Mouse (Mus musculus) cerebellum, adult 9-11 months (tissue): ENCODE data around the gene Catsper4.

Source experiments
- DNase-seq: peaks from one replicate; pipeline ENCODE4 v3.0.0; 2022

Gene Catsper4

DNA sequence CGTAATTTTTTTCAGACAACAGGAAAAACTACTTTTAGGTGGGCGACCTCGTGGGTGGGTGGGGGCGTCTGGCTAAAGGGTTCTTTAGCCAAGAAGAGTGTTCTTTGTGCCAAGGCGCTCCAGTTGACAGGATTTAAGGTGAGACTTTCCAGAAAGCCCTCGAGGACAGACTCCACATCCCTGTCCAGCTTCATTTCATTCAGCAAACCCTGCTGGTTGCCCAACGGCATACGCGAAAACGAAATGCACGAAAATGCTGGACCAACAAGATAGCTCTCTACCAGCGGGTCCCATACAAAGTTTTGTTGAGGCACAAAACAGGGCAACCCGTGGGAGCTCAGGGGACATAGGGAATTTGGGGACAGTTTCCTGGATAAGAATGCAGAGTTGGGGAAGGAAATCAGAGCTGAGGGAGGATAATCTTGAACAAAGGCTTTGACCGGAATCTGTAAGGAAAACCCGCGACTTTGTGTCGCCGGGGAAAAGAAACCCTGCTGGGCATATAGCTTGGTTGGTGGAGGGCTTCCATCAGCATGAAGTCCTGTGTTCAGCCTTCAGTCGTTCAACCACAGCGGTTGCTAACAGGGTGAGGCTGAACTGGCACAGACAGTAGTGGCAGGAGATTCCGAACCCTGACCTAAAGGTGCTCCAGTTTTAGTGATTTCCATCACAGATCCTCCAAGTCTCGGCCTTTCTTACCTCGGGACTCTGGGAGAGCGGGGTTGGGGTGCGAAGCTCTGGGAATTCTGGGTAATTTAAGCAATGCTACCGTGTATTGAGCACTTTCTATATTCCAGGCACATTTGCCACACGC is 23.1 kb upstream of the Catsper4 start:
- no peak for DNase-seq

DNA sequence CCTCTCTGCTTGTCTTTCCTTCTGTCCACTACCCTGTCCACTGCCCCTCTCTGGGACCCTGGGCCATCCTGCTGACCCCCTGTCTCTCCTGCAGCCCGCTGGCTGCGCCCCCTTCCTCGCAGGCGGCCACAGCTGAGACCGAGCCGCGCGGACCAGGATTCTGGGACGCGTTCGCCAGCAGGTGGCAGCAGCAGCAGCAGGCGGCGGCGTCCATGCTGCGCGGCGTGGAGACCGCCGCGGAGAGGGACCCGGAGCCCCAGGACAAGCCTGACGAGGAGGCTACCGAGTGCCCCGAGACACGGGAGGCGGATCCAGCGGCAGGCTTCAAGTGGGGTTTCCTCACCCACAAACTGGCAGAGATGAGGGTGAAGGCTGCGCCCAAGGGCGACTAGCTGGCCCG is 22.5 kb upstream of the Catsper4 start:
- DNase-seq: no peak

DNA sequence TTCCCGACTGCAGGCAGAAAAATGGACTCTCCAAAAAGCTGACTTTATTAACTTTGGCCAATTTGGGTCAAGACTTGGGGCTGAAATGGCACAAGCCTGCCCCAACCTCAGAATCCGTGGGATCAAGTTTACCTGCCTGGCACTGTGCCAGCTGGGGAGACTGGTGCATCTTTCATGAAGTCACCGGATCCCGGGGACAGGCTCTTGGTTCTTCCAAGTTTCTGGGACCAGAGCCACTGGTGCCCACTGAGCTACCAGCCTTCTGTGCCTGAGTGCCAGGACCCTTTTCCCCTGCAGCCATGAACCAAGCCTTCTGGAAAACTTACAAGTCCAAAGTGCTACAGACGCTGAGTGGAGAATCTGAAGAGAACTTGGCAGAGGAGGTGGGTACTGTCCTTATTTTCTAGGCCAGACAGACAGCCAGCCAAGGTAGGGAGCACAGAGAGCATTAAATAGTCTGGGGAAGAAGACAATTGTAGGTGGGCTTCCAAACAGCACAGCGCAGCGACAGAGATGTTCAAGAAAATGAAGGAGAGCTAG is 19.6 kb upstream of the Catsper4 start, which contains the start of gene Gm30191:
Gm30191 (plus strand) TSS at position 217 of the 540 bp plus-strand sequence.
- DNase-seq: no peak

DNA sequence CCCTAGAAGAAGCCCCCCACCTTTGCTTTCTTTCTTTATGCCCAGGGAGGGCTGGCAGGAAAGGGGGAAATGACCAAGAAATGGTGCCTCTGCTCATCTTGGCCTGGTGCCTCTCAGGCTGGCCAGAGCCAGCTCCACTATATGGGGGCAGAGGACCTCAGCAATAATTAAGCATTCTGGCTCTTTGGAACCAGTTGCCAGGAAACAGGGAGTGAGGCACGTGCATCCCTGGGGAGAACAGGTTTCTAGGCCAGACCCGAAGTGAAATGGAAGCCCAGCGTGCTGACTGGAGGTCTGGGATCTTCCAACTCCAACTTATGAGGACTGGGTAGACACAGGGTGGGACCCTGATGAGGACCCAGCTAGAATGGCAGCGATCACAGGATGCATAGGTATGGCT is 19.1 kb upstream of the Catsper4 start:
- DNase-seq: no peak

DNA sequence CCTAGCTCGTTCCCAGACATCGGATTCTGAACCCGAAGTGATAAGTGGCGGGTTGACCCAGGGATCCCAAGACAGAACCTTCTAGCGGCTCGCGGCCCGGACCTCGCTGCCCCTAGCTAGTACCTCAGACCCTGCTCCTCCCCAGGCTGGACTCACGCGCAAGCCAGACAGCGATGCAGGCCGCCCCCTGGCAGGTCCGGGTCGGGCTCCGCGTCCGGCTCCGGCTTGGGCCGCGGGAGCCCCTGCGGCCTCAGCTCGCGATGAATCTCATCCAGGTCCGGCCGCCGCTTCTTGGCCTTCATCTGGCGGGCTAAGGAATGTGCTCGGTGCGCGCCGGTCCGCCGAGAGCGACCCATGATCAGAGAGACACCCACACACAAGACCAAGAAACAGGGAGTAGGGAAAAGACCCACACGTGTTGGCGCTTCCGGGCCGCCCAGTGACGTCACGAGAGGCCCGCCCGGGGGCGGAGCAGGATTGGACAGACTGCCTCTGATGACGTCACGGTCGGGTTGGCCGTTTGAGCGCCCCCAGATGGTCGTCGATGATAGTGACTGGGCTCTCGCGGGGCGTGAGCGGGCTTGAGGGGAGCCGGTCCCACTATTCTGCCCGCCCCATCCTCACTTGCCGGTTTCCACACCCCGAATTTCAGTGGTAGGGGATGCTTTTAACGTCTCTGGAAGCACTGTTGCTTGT is 18.1 kb upstream of the Catsper4 start, which contains the start of gene Zfp593:
Zfp593 (minus strand) TSS at position 445 of the 696 bp plus-strand sequence.
- peak; percentile 92 for DNase-seq

DNA sequence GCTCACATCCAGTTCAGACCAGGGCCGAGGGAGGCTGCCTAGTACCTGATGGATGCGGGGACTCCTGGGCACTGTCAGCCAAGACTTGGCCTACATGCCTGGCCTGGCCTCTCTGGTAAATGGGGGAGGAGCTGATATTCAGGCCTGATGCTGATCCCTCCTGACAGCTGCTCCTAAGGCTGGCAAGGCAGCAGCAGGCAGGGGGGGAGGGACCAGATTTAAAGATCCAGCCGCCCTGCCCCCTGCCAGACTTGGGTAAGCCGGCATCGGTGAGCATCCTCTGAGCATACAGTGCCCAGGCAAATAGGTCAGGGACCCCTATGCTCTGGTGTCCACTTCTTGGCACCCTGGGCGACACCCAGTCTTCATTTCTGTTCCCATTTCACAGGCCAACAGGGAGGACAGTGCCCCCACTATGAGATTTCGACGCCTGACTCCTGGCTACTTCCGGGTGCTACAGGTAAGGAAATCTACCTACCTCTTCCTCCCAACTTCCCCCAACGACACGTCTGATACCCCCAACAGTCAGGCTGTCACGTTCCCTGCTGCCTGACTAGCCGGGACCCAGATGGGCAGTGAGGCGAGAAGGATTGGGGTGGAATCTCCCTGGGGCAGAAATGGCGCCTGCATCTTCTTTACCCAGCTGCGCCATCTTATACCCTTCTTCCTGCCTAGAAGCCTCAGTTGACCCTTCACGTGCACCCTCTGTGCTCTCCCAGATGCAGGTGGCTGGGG is 16.5 kb upstream of the Catsper4 start, which contains the start of gene E130218I03Rik:
E130218I03Rik (plus strand) TSS at position 147 of the 735 bp plus-strand sequence.
- no peak for DNase-seq

DNA sequence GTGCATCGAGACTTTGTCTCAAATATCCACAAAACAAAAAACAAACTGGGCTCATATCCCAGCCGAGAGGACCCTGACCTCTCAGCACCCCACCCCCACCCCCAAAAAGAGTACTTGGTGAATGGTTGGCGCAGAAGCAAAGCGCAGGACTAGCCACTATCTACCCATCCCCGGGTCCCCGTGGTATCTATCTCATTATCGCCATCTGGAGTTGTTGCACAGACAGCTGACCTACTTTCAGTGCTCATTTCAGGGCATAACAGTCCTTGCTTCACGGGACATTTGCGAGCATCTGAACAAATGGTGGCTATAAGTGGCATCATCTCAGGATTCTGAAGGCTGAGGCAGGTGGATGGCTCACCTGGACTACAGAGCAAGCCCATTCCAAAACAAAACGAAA is 11.5 kb upstream of the Catsper4 start:
- no peak for DNase-seq

DNA sequence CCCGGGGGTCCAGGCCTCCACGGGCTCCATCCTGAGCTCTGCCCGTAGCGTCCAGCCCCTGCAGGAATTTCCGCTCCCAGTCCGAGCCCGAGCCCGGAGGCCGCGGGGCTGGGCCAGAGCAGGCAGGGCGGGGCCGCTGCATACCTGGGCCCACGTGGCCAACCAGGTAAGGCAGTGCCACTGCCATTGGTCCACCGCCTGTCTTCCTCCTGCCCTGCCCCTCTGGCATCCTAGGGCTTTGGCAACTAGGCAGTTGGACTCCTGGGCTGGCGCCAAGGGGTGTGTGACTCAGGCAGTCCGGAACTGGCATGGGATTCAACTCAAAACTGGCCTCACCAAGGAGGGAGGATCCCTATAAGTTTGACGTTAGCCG is 11.1 kb upstream of the Catsper4 start, which contains the start of gene Cnksr1:
Cnksr1 (minus strand) TSS at position 121 of the 373 bp plus-strand sequence.
- DNase-seq: peak; percentile 74

DNA sequence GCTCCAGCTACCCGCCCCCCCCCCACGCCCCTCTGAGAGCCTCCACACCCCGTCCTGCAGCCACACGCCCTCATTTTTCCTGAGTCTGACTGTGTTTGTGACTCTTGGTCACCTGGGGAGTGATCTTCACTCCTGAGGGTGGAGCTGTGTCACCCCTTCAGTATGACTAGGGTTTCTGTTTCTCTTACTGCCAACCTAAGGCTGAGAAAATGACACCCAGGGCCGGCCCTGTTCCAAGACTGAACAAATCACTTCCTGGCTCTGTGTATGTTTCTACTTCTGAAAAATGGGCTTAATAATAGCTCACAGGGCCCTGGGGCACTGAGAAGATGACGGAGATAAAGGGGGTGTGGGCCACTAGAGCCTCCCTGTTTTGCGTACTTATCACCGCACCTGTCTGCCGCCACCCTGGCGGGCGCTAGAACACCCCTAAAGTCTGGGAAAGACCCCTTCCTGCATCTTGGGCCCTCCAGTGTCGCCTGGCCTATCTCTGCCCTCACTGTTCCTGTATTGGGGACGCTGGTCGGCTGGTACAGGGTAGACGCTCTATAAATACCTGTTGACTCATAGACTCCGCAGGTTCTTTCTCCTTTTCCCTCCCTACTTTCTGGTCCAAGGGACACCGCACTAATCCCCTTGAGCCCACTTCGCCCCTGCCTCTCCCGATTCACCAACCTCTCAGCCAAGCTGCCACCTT is 10.5 kb upstream of the Catsper4 start:
- DNase-seq: no peak

DNA sequence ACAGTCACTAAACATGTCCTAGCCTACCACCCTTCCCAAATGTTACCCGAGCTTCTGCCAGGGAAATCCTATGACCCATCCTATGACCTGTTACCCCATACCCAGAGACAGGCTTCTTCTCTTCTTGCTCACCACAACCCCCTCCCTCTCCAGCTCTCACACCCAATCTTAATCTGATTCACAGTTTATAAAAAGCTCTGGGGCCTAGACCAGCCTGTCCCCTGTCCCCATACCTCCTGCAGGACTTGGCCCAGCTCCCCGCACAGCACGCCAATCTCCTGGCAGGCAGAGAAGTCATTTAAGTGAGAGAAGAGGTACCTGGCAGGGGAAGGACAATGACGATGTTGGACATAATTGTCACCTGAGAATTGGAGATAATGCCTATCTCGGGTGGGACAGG is 7.7 kb upstream of the Catsper4 start:
- no peak for DNase-seq

DNA sequence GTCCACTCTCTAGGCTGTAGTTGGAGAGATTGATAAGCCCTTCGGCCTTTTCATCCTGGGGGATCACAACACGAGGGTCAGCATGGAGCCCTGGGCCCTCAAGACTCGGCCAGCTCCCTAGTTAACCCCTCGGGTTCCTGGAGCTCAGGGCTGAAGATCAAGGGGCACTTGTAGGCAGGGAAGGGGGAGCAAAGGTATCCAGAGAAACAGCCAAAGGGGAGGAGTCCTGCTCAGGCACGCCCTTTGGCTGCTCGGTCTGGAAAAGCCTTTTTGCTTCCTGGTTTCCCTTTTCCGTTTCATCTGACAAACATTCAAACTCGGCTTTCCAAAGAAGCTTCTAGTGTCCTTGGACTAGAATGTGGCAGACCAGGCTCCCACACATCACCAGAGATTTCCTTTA is 3.2 kb upstream of the Catsper4 start:
- DNase-seq: no peak

DNA sequence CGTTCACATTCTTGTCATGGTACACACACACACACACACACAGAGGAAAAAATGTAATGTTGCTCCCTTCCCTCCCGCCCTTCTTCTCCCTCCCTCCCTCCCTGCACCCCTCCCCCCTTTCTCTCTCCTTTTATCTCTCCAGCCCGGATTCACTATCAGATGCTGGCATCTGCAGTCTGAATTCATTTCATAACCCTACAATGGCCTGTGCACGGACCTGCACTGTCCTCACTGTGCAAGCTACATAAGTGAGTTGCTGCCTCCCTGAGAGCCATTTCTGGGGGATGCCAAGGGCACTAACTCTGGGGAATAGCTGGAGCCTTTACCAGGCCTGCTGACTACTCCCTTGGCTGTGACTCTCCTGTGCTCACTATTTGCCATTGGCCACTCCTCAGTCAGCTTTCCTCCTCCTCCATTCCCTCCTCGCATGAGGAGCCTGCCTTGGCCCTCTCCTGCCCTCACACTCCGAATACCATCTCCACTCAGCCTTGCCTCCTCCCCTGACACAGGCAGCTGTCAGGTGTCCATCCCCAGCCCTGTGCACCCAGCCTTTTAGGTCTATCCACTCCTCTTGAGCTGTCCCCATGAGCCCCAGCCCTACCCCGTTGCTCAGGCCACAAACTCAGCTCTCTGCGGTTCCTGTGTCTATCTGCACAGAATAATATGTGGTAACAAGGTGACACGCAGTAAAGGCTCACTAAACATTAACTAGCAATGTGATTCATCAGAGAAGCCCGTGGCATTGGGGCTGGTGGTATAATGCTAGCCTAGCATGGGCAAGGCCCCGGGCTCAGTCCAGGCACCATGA is 4.2 kb downstream of the Catsper4 start:
- DNase-seq: no peak

DNA sequence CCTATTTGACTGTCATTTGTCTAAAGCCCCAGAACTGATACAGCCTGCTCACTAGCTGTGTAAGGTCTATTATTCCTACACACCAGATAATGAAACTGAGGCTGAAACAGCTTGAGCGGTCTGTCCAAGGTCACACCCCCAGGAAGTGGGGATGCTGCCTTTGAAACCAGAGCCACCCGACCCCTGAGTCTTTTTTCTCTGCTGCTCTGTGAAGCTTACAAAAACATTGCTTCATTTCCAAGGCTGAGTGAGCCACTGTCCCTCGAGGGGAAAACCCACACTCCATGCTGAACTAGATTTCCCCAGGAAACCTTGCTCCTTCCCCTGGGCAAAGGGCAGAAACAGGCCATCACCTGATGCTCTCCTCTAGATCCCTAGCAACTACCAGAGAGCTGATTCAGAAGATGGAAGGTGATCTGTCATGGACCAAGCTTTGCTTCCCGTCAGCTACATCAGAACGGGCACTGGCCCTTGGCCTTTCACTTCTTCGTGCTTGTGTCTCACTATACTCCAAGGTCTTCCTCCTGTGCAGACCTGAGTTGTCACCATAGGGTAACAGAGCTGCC is 20.6 kb downstream of the Catsper4 start:
- DNase-seq: no peak

DNA sequence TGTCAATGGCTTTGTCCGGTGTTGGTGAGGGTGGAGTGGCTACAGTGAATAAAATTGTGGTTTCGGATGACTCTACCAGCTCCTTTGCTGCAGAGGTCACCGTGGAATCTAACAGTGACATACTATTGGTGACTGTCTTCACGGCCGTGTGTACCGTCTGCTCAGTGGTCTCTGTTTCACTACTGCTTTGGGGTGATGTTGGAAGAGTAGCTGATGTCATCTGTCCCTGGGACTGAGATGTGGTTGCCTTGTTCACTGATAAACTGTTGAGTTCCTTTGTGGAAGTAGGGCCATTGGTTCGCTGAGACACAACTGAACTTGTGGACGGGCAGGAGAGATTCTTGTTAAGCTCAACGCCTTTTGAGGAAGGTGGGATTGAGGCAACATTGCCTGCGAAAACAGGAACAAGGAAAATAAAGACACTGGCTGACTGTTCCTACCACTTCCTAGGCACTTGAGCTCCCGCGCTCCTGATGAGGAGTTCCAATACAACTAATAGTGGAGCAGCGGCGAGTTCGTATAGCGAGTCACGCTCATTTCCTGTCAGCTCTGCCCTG is 23.8 kb downstream of the Catsper4 start:
- no peak for DNase-seq

DNA sequence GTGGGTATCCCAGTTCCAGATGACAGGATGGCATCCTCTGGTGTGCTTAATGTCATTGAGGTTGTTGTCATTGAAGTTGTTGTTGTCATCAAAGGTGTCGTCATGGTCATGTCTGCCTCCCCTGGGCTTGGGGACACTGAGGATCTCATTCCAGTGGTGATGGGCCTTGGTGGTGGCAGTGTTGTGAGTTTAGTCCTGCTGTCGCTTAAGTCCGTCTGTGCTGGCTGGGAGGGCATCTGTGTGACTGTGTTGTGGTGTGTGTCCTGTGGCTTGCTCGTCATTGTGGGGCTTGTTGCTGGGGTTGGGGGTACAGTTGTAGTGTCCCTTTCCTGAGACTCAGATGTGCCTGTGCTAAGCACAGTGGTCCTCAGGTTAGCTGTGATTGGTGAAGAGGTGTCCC is 24.3 kb downstream of the Catsper4 start, which contains the start of gene Gm7534:
Gm7534 (minus strand) TSS at position 101 of the 400 bp plus-strand sequence.
- DNase-seq: no peak

DNA sequence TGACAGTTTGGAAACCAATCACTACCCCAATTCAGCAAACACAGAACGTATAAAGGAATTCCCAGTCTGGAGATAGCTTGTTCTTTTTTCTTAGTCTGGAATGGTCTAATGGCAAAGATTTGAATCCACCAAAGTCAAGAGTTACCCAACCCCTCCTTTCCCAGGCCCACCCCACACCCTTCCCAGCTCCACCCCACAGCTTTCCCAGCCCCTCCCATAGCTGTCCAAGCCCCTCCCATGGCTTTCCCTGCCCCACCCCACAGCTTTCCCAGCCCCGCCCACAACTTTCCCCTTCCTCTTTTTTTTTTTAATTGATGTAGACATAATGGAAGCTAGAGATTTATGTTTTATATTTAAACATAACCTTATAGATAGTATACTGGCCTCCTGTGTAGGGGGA is 27.8 kb downstream of the Catsper4 start:
- no peak for DNase-seq

DNA sequence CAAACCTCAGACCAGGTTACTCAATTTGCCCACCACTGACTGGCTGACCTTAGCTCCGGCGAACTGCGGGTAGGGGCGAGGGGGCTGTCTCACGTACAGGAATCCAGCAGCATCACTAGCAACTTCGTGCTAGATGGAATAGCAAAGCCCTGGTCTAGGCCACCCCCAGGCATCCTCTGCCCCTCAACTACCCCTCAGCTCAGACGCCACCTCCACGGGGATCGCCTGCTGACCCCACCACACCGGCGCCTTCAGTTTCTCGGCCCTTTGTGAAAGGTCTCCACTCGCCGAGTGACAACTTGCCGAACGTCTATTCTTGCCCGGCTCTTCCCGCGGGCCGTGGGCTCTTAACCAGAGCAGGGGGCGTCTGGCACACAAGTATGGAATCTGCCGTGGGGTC is 40.9 kb downstream of the Catsper4 start:
- no peak for DNase-seq

DNA sequence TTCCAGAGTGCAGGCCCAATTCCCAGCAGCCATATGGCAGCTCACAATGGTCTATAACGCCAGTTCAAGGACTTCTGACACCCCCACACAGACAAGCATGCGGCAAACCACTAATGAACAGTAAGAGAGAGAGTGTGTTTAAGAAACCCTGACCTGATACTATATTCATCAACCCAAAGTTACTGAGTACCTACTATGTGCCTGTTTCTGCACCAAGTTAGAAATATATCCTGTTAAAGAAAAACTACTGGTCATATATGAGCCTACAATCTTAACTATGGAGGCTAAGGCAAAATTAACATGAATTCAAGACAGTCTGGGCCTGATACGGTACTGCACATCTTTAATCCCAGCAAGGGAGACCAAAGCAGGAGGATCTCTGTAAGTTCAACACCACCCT is 41.6 kb downstream of the Catsper4 start:
- DNase-seq: no peak

DNA sequence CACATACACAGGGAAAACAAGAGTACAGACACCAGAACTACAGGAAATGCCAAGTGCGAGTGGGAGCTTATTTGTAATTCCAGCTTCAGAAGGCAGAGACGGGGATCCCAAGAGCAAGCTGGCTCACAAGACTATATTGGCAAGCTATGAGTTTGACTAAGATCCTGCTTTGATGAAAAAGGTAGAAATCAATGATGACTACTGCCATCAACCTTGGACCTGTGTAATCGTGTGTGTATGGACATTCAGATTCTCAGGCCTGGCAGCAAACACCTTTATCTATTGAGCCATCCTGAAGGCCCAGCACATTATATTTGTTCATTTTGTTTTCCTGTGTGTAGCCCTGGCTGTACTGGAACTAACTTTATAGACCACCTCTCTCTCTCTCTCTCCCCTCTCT is 43.5 kb downstream of the Catsper4 start:
- no peak for DNase-seq

DNA sequence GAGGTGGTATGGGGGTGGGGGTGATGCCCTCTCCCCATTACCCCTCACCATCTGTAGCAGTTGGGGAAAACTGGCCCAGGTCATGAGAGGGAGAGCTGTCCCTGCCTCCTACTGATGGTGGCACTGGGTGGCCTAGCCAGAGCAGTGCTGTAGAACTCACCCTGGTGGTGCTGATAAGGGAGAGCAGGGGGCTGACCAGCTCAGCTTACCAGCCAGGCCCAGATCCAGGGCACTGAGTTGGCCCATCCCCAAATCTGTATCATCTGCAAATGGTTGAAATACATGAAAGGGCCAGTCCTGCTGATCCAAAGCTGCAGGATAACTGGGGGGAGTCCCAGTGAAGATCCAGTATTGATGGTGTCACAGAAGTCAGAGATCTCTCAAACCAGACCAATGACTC is 45.4 kb downstream of the Catsper4 start:
- DNase-seq: no peak

DNA sequence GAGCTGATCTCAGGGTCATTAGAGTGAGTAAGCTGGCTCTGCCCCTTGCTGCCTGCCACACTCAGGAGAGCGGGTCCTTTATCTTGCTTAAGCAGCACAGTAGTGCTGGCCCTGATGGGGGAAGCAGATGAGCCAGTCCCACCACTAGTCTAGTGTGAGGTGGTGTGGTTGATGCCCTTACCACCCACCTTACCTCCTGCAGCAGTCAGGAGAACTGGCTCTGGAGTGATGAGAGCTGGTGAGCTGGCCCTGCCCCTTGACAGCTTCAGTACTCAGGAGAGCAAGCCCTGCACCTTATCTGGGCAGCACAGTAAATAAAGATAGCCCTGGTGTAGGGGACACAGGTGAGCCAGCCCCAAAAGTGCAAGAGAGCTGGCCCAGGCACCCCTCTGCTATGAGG is 46.1 kb downstream of the Catsper4 start:
- no peak for DNase-seq
